Mouse (Mus musculus) neural tube, embryonic 11.5 days (tissue): ENCODE data around the gene Rnasek. TPM values are rescaled to one million over a fixed set of nuclear protein-coding genes. Genes with fewer than 3 reads are reported as not detected.

ENCODE experiments used
- ATAC-seq: fragments of 200-750 bp; cut with Nextera tagmentation; 2 replicates; pipeline ENCODE4 v1.8.0; 2017; ENCODE audit warnings: moderate number of reproducible peaks, mild to moderate bottlenecking, moderate TSS enrichment, moderate library complexity; ENCODE audit not compliant: insufficient read depth, low FRiP score, low TSS enrichment
- DNase-seq: peaks from one replicate; pipeline ENCODE4 v3.0.0-alpha.2; 2015; ENCODE audit warnings: low spot score
- H3K27ac ChIP-seq: fragments of 300-500 bp; sonication (generic); 2 replicates; pipeline ENCODE4 v1.5.1; 2014; ENCODE audit warnings: low read depth, mild to moderate bottlenecking, low read length
- H3K27me3 ChIP-seq: fragments of 300-500 bp; sonication (generic); 2 replicates; pipeline ENCODE4 v1.6.1; 2014; ENCODE audit warnings: mild to moderate bottlenecking, low read length, mixed read lengths; ENCODE audit not compliant: control insufficient read depth, insufficient read depth
- H3K36me3 ChIP-seq: fragments of 300-500 bp; sonication (generic); 2 replicates; pipeline ENCODE4 v1.6.1; 2014; ENCODE audit warnings: mild to moderate bottlenecking, low read length, moderate library complexity, mixed read lengths; ENCODE audit not compliant: control insufficient read depth, insufficient read depth
- H3K4me1 ChIP-seq: fragments of 300-500 bp; sonication (generic); 2 replicates; pipeline ENCODE4 v1.6.1; 2014; ENCODE audit warnings: low read length, mixed read lengths; ENCODE audit not compliant: control insufficient read depth, insufficient read depth
- H3K4me2 ChIP-seq: fragments of 300-500 bp; sonication (generic); 2 replicates; pipeline ENCODE4 v1.6.1; 2014; ENCODE audit warnings: low read depth, mild to moderate bottlenecking, moderate library complexity
- H3K4me3 ChIP-seq: fragments of 300-500 bp; sonication (generic); 2 replicates; pipeline ENCODE4 v1.5.1; 2014; ENCODE audit warnings: low read depth, low read length
- H3K9ac ChIP-seq: fragments of 300-500 bp; sonication (generic); 2 replicates; pipeline ENCODE4 v1.6.1; 2014; ENCODE audit warnings: mild to moderate bottlenecking, low read length
- H3K9me3 ChIP-seq: fragments of 300-500 bp; sonication (generic); 2 replicates; pipeline ENCODE4 v1.6.1; 2016; ENCODE audit warnings: low read length; ENCODE audit not compliant: control insufficient read depth
- WGBS: fragments of 180-500 bp; shearing (Covaris S2); extraction: QIAGEN DNeasy Blood & Tissue Kit; methylation state at CpG from one replicate; pipeline ENCODE4 v1.1.7; 2014; 5-methylcytosine and 5-hydroxymethylcytosine counted together
- polyA plus RNA-seq: library from polyadenylated mRNA; unstranded; fragments of >200 nt; fragmentation: Nextera tagmentation; extraction: Ambion mirVana; gene quantifications from 2 replicates; pipeline ENCODE4 v1.2.1, GENCODE M21; 2014

The Rnasek gene
- polyA plus RNA-seq: 151 and 160 TPM in 2 replicates

DNA sequence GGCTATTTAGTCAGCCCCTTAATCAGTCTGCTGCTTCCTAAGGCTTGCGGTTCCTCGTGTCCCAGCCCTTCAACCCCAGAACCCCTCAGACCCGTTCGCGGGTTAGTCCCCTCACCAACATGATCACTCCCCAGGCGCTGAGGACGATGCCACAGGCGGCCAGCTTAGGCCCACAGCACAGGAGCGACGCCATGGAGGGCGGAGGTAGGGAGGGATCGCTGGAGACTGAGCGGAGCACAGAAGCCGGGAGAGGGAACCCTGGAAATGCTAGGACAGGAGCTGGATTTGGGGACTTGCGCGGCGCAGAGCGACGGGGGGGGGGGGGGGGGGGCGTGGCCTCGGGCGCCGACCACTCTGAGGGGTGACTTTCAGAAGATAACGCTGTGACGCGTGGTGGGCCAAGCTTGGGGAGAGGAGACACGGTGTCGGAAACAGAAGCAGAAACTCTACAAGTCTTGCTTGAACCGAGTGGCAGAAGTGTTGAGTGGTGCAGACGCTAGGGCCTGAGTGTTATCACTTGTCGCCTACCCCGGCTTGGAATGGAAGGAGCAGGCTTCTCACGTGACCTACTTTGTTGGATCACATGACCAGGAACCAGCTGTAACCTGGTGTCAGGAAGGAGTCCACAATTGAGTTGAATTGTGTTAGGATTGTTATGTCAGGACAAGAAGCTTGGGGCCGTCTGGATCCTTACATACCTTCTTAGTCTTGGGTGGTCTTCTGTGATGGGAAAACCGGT lies at the start of gene Rnasek, which contains the start of gene Gm21988:
Gene Rnasek, minus strand, starts transcription at position 302 of the 739 bp plus-strand sequence.
Gene Gm21988, minus strand, starts transcription at position 290 of the 739 bp plus-strand sequence.
- peak; percentile 88 for DNase-seq
- peak within 1 kb of the TSS; percentile 88 for H3K9ac ChIP-seq
- 0% methylated on average over 30 of the region's 35 CpGs for WGBS
- H3K9me3 ChIP-seq: no peaks in the 10 kb centered on the region
- H3K4me3 ChIP-seq: peak within 1 kb of the TSS; percentile 94
- H3K27ac ChIP-seq: peak within 1 kb of the TSS; percentile 21; the same call in 1 of the 2 replicates
- peak within 1 kb of the TSS; percentile 97 for H3K4me2 ChIP-seq
- H3K4me1 ChIP-seq: peaks cover 18% of the 10 kb centered on the region
- ATAC-seq: peak; percentile 35; the same call in 1 of the 2 replicates
- H3K36me3 ChIP-seq: 0 out of 2 replicates have a peak, but pooled peaks cover 4% of the 10 kb centered on the region
- H3K27me3 ChIP-seq: no peaks in the 10 kb centered on the region

DNA sequence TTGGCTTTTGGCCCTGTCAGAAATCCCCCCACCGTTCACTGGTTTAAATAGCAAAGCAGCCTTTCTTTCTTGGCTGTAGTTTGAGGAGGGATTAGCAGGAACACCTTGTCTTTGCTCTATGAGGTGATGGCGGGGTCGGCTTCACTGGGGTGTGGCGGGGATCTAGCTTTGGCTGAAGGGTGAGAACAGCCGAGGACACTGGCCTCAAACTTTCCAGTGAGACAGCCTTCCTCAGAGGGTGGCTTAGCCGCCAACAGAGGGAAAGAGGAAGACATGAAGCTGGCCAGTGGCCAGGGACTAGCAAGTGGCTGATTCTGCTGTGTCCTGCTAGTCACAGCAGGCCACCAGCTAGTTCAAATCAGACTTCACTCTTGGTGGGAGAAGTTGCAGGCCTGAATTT lies 49.6 kb upstream of the Rnasek start:
- Histone ChIP-seq H3K27ac (no peak overlapping the region), H3K4me3 (no peak overlapping the region), H3K9me3 (no peaks in the 10 kb centered on the region), H3K4me2 (no peak overlapping the region), H3K27me3 (no peaks in the 10 kb centered on the region), H3K4me1 (no peaks in the 10 kb centered on the region), H3K9ac (no peak overlapping the region), H3K36me3 (no peaks in the 10 kb centered on the region)
- DNase-seq (no peak), ATAC-seq (no peak)
- WGBS: 55% methylated on average over 6 of the region's 6 CpGs

DNA sequence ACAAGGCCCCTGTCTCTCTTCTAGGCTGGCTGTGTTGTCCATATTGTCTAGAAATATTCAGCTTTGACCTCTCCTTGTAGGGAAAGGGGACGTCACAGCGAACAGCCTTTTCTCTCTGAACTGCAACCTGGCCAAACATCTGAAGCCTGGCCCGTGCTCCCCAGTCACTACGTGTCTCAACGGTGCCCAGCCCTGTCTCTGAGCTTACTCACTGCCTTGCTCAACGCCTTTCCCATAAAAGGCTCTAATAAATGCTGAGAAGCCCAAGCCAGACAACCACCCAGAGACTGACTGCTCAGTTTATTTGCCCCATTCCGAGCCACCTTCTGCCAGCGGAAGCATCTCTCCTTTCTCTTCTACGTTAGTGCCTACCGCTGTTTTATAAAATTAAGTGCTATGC lies 48.5 kb upstream of the Rnasek start:
- Histone ChIP-seq H3K9ac (no peak overlapping the region), H3K4me2 (no peak overlapping the region), H3K9me3 (no peaks in the 10 kb centered on the region), H3K4me1 (no peaks in the 10 kb centered on the region), H3K4me3 (no peak overlapping the region), H3K27ac (no peak overlapping the region), H3K27me3 (no peaks in the 10 kb centered on the region), H3K36me3 (no peaks in the 10 kb centered on the region)
- 88% methylated on average over 10 of the region's 10 CpGs for WGBS
- ATAC-seq: no peak
- no peak for DNase-seq

DNA sequence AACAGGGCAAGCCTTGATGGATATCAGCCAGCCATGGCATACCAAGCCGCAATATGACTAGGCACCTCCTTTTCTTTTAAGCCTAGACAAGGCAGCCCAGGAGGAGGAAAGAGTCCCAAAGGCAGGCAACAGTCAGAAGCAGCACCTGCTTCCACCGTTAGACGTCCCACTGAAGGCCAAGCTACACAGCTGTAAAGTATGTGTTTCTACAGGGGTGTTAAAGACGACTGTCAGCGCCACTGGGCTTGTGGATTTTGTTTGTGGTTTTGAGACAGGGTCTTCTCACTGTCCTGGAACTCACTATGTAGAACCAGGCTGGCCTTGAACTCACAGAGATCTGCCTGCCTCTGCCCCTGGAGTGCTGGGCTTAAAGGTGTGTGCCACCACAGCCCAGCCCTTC lies 46.0 kb upstream of the Rnasek start:
- no peak overlapping the region for H3K4me2 ChIP-seq
- no peaks in the 10 kb centered on the region for H3K9me3 ChIP-seq
- no peak overlapping the region for H3K27ac ChIP-seq
- H3K36me3 ChIP-seq: no peaks in the 10 kb centered on the region
- ATAC-seq: no peak
- H3K27me3 ChIP-seq: no peaks in the 10 kb centered on the region
- no peaks in the 10 kb centered on the region for H3K4me1 ChIP-seq
- H3K9ac ChIP-seq: no peak overlapping the region
- 77% methylated on average over 5 of the region's 5 CpGs for WGBS
- no peak overlapping the region for H3K4me3 ChIP-seq
- DNase-seq: no peak

DNA sequence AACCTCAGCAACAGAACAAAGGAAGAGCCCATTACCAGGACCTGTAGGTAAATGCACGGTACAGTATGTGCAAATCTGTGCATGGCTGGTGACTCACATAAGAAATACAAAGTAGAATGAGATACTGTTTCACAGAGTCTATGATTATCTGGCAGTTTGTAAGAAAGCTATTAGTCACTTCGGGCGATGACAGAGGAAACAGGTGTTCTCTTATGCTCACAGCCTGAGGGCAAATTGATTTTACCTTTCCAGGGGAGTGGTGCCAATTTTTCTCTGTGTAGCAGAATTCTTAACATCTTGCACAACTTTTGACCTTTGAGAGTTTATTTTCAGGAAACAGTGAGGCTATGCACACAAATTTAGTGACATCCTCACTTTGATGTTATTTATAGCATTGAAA lies 45.1 kb upstream of the Rnasek start:
- 85% methylated on average over 3 of the region's 3 CpGs for WGBS
- no peaks in the 10 kb centered on the region for H3K36me3 ChIP-seq
- DNase-seq (no peak), ATAC-seq (no peak)
- H3K27ac ChIP-seq: no peak overlapping the region
- H3K4me1 ChIP-seq: no peaks in the 10 kb centered on the region
- H3K27me3 ChIP-seq: no peaks in the 10 kb centered on the region
- H3K4me3 ChIP-seq: no peak overlapping the region
- no peaks in the 10 kb centered on the region for H3K9me3 ChIP-seq
- no peak overlapping the region for H3K4me2 ChIP-seq
- no peak overlapping the region for H3K9ac ChIP-seq

DNA sequence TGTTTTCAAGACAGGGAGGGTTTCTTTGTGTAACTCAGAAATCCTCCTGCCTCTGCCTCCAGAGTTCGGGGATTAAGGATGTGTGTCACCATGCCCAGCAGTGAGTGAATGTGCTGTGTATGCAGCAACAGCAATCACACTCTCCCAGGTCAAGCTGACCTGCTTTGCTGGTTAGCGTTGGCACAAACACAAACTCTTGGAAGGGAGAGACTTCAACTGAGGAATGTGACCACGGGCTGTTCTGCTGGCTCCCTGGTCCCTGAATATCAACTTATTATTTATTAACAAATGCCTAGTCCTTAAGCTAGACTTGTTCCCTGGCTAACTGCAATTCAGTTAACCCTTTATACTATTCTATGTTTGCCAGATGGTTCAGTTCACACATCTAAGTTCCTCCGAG lies 44.0 kb upstream of the Rnasek start:
- H3K4me3 ChIP-seq: no peak overlapping the region
- ATAC-seq (no peak), DNase-seq (no peak)
- 90% methylated on average over 4 of the region's 4 CpGs for WGBS
- no peaks in the 10 kb centered on the region for H3K27me3 ChIP-seq
- no peak overlapping the region for H3K4me2 ChIP-seq
- no peaks in the 10 kb centered on the region for H3K4me1 ChIP-seq
- no peak overlapping the region for H3K9ac ChIP-seq
- H3K36me3 ChIP-seq: no peaks in the 10 kb centered on the region
- H3K9me3 ChIP-seq: no peaks in the 10 kb centered on the region
- no peak overlapping the region for H3K27ac ChIP-seq

DNA sequence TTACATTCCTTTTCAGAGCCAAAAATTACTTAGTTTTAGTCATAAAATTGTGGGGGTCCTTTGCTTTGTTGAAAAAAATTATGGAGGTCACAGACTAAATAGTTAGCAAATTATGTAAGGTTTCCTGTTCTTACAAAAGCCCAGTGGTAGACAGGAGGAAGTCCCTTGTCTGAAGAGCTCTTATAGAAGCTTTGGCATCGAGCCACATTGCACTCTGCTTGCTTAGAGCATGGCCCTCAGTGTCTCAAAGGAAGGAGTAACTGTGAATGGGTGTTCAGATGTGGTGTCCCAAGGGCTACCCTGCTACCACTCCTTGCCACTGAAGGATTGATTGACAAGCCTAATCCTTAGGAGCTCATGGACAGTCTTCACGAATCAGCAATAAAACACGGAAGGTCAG lies 40.8 kb upstream of the Rnasek start:
- Histone ChIP-seq H3K4me2 (no peak overlapping the region), H3K27me3 (no peaks in the 10 kb centered on the region), H3K9ac (no peak overlapping the region), H3K4me1 (no peaks in the 10 kb centered on the region), H3K9me3 (no peaks in the 10 kb centered on the region), H3K36me3 (no peaks in the 10 kb centered on the region), H3K27ac (no peak overlapping the region), H3K4me3 (no peak overlapping the region)
- WGBS: 80% methylated on average over 3 of the region's 3 CpGs
- no peak for DNase-seq
- no peak for ATAC-seq

DNA sequence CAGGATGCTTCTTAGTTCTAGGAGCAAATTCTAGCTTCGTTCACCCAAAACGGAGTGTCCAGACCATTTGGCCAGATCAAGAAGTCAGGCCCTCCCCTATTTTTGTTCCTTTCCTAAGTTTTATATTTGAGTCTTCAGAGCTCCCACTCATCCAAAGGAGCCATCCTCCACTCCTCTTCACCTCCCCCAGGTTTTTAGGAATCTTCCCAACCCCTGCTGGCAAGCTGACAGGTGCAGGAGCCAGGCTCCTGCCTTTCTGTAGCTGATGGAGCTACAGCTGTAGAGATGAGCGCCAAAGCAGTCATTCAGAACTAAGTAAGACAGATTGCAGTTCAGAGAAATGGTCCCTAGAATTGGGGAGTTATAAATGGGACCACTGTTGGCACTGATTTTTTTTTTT lies 39.3 kb upstream of the Rnasek start:
- H3K27me3 ChIP-seq: no peaks in the 10 kb centered on the region
- H3K9me3 ChIP-seq: no peaks in the 10 kb centered on the region
- WGBS: 75% methylated on average over 3 of the region's 3 CpGs
- H3K9ac ChIP-seq: no peak overlapping the region
- H3K4me2 ChIP-seq: no peak overlapping the region
- ATAC-seq: no peak
- H3K4me3 ChIP-seq: no peak overlapping the region
- no peaks in the 10 kb centered on the region for H3K4me1 ChIP-seq
- no peak overlapping the region for H3K27ac ChIP-seq
- no peaks in the 10 kb centered on the region for H3K36me3 ChIP-seq
- no peak for DNase-seq

DNA sequence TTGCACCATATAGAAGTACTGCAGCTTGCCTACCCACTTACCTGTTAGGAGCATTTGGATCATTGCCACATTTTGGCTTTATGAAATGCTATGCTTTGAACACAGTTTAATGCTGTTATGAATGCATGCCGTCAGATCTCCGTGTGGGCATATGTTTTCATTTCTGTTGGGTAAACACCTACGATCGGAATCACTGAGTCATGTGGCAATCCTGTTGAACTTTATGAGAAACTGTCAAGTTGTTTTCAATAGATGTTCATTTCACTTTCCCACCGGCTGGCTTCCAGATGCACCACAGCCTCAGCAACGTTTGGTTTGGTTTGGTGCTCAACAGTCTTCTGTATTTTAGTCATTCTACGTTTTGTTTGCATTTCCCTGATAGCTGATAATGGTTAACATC lies 32.0 kb upstream of the Rnasek start:
- no peaks in the 10 kb centered on the region for H3K9me3 ChIP-seq
- no peak for ATAC-seq
- H3K4me2 ChIP-seq: no peak overlapping the region
- H3K36me3 ChIP-seq: no peaks in the 10 kb centered on the region
- no peak overlapping the region for H3K27ac ChIP-seq
- 86% methylated on average over 7 of the region's 7 CpGs for WGBS
- no peak overlapping the region for H3K4me3 ChIP-seq
- DNase-seq: no peak
- H3K27me3 ChIP-seq: no peaks in the 10 kb centered on the region
- no peak overlapping the region for H3K9ac ChIP-seq
- no peaks in the 10 kb centered on the region for H3K4me1 ChIP-seq
